25 mouse cellular contexts compared by ENCODE assay signal in genomic region chr11:79097736-79098135, GRCm38 (mm10). TPM values are rescaled to one million over a fixed set of nuclear protein-coding genes. Genes with fewer than 3 reads are reported as not detected.
DNase-seq lines count a peak whose midpoint lies in the region; ATAC-seq and TF ChIP-seq lines count a peak whose summit lies in the region.
"Had no signal": no experiment of that assay in that cellular context is flagged by ENCODE, and none has a peak within 500 bp of the region (broad histone marks: within the 10 kb centered on the region; RNA-seq: fewer than 3 reads in every experiment).

No protein-coding gene starts in this region.

- H3K9ac ChIP-seq in forebrain, embryonic 15.5 days (replicated peaks) = no peak overlapping the region
- H3K9ac ChIP-seq: embryonic facial prominence, embryonic 13.5 days; embryonic facial prominence, embryonic 15.5 days; forebrain, embryonic 13.5 days had no signal

- H3K4me1 ChIP-seq in forebrain, embryonic 10.5 days = peaks cover 84% of the 10 kb centered on the region
- peaks cover 21% of the 10 kb centered on the region for H3K4me1 ChIP-seq in forebrain, embryonic 15.5 days

- no peak for TF ChIP-seq CTCF in layer of hippocampus, adult 2 months (conservative IDR thresholded peaks at IDR 0.05)

- H3K27ac ChIP-seq in forebrain, embryonic 10.5 days = peak overlapping the region; percentile 36; the same call in 1 of the 2 replicates
- no peak overlapping the region for H3K27ac ChIP-seq in forebrain, embryonic 15.5 days (replicated peaks)
- H3K27ac ChIP-seq in layer of hippocampus, adult 2 months = 0 out of 2 replicates have a peak overlapping the region, but pooled peaks have one; percentile 36
- H3K27ac ChIP-seq: embryonic facial prominence, embryonic 13.5 days; embryonic facial prominence, embryonic 15.5 days; forebrain, embryonic 13.5 days had no signal

- no peak for DNase-seq in forebrain, embryonic 10.5 days (ENCODE audit: extremely low spot score, low spot score)
- no peak for DNase-seq in layer of hippocampus, adult 2 months (ENCODE audit: low spot score in 2 of 2)
- no peak for DNase-seq in layer of hippocampus, adult 9-10 months (ENCODE audit: low spot score)
- DNase-seq in ES-CJ7 (ENCODE audit: low read depth, low spot score) (peak; percentile 49), ZHBTc4 (ENCODE audit: low read depth, low spot score) (peak; percentile 74)
- DNase-seq in lung, postnatal 25 days (ENCODE audit: low spot score) = no peak
- DNase-seq: adrenal gland, adult 2 months; adrenal gland, postnatal 10 days; adrenal gland, postnatal 25 days; B cell, adult 2 months; cerebellum, adult 11 months; cerebellum, adult 18-20 months; cerebellum, adult 8-10 months; cerebellum, adult 9-11 months; cerebellum, postnatal 14 days; cerebellum, postnatal 36 days; embryo, embryonic 11 days had no signal

- no peak overlapping the region for H3K4me2 ChIP-seq in forebrain, embryonic 15.5 days (replicated peaks)
- H3K4me2 ChIP-seq: embryonic facial prominence, embryonic 13.5 days; embryonic facial prominence, embryonic 15.5 days; forebrain, embryonic 13.5 days had no signal

- ATAC-seq in forebrain, embryonic 15.5 days (replicated peaks) = no peak
- ATAC-seq: CD4-positive, CD25-positive, alpha-beta regulatory T cell, adult 4 months; forebrain, embryonic 13.5 days; forebrain, embryonic 16.5 days had no signal

- no peaks in the 10 kb centered on the region for H3K9me3 ChIP-seq in forebrain, embryonic 10.5 days
- H3K9me3 ChIP-seq in forebrain, embryonic 15.5 days = no peaks in the 10 kb centered on the region
- H3K9me3 ChIP-seq: embryonic facial prominence, embryonic 13.5 days; embryonic facial prominence, embryonic 15.5 days; forebrain, embryonic 13.5 days had no signal

- no peak overlapping the region for H3K4me3 ChIP-seq in forebrain, embryonic 10.5 days
- no peak overlapping the region for H3K4me3 ChIP-seq in forebrain, embryonic 15.5 days
- no peak overlapping the region for H3K4me3 ChIP-seq in layer of hippocampus, adult 2 months
- H3K4me3 ChIP-seq: embryonic facial prominence, embryonic 13.5 days; embryonic facial prominence, embryonic 15.5 days; erythroblast, embryonic 14.5 days; forebrain, embryonic 13.5 days had no signal

- H3K36me3 ChIP-seq in forebrain, embryonic 10.5 days (replicated peaks) = no peaks in the 10 kb centered on the region
- H3K36me3 ChIP-seq in forebrain, embryonic 15.5 days = no peaks in the 10 kb centered on the region
- H3K36me3 ChIP-seq: embryonic facial prominence, embryonic 13.5 days; embryonic facial prominence, embryonic 15.5 days had no signal

- WGBS in forebrain, embryonic 10.5 days = 93% methylated on average over 7 of the region's 7 CpGs
- 71% methylated on average over 7 of the region's 7 CpGs for WGBS in forebrain, embryonic 15.5 days

- H3K27me3 ChIP-seq in forebrain, embryonic 10.5 days (ENCODE audit: poor library complexity, severe bottlenecking) = no peaks in the 10 kb centered on the region
- H3K27me3 ChIP-seq in forebrain, embryonic 15.5 days = no peaks in the 10 kb centered on the region
- H3K27me3 ChIP-seq: CH12.LX; embryonic facial prominence, embryonic 13.5 days; embryonic facial prominence, embryonic 15.5 days; forebrain, embryonic 13.5 days had no signal

RNA-seq across cellular contexts. Expression of gene Ksr1, which starts 48.5 kb away (rescaled TPM):
- polyA plus RNA-seq in forebrain, embryonic 10.5 days (2016; fragmentation: Nextera tagmentation; extraction: Ambion mirVana) = 1.9 and 2.8 TPM in 2 replicates
- polyA plus RNA-seq in forebrain, embryonic 15.5 days (2015; fragmentation: Nextera tagmentation; extraction: Ambion mirVana) = 4.9 and 5.3 TPM in 2 replicates
- 100 to 1,000 TPM; 230 to 231 TPM for total RNA-seq in layer of hippocampus, adult 2 months (2021)

Comparison
In these comparisons a context has a peak if more than half of its experiments do, and no peak if none do; other contexts are left out.
1. DNase-seq: peak in ES-CJ7 (single experiment) and ZHBTc4 (single experiment); none in forebrain, embryonic 10.5 days (single experiment), layer of hippocampus, adult 2 months (0 of 2), layer of hippocampus, adult 9-10 months (single experiment) and lung, postnatal 25 days (single experiment).